Mouse (Mus musculus) testis, postnatal 10 days (tissue): ENCODE measurements around the gene Rhbdd1.

Source experiments
- DNase-seq: peaks from one replicate; pipeline ENCODE4 v3.0.0; 2021; ENCODE audit warnings: low spot score

Gene Rhbdd1

GRCm38 (mm10) chr1:82316111-82316745 lies at the start of gene Rhbdd1:
TSS of gene Rhbdd1 (plus strand) at chr1:82316452.
- peak; percentile 97 for DNase-seq

GRCm38 (mm10) chr1:82267547-82267946 lies 48.7 kb upstream of the Rhbdd1 start:
- DNase-seq = no peak

GRCm38 (mm10) chr1:82272231-82272630 lies 44.0 kb upstream of the Rhbdd1 start:
- DNase-seq = no peak

- DNase-seq = no peak
These were observed 42.7 kb upstream of the Rhbdd1 start for GRCm38 (mm10) chr1:82273529-82273928.

- no peak for DNase-seq
These were observed 41.9 kb upstream of the Rhbdd1 start for GRCm38 (mm10) chr1:82274361-82274760.

- no peak for DNase-seq
These were observed 36.5 kb upstream of the Rhbdd1 start for GRCm38 (mm10) chr1:82279768-82280167.

GRCm38 (mm10) chr1:82281823-82282222 lies 34.4 kb upstream of the Rhbdd1 start:
- no peak for DNase-seq

- peak; percentile 91 for DNase-seq
These were observed 33.1 kb upstream of the Rhbdd1 start for GRCm38 (mm10) chr1:82282992-82283611.

GRCm38 (mm10) chr1:82283901-82284301 lies 32.4 kb upstream of the Rhbdd1 start:
- no peak for DNase-seq

GRCm38 (mm10) chr1:82284403-82284802 lies 31.8 kb upstream of the Rhbdd1 start:
- no peak for DNase-seq

GRCm38 (mm10) chr1:82285461-82286189 lies 30.6 kb upstream of the Rhbdd1 start:
- DNase-seq = no peak

- peak; percentile 42 for DNase-seq
These were observed 29.8 kb upstream of the Rhbdd1 start for GRCm38 (mm10) chr1:82286190-82287051.

- DNase-seq = peak; percentile 42
These were observed 29.0 kb upstream of the Rhbdd1 start for GRCm38 (mm10) chr1:82287052-82287775.

GRCm38 (mm10) chr1:82287776-82288325 lies 28.4 kb upstream of the Rhbdd1 start:
- DNase-seq = peak; percentile 41

GRCm38 (mm10) chr1:82288421-82288990 lies 27.7 kb upstream of the Rhbdd1 start:
- no peak for DNase-seq

- peak; percentile 44 for DNase-seq
These were observed 26.9 kb upstream of the Rhbdd1 start for GRCm38 (mm10) chr1:82289116-82289989.

GRCm38 (mm10) chr1:82289990-82290681 lies 26.1 kb upstream of the Rhbdd1 start:
- peak; percentile 60 for DNase-seq

- peak; percentile 83 for DNase-seq
These were observed 25.5 kb upstream of the Rhbdd1 start for GRCm38 (mm10) chr1:82290723-82291150.

GRCm38 (mm10) chr1:82291151-82291797 lies 25.0 kb upstream of the Rhbdd1 start, which contains the start of gene Irs1:
TSS of gene Irs1 (minus strand) at chr1:82291416.
- DNase-seq = peak; percentile 84
